Mouse (Mus musculus) C2C12 (cell line): ENCODE measurements around the gene Dnah17.

Experiments
- CEBPB ChIP-seq: IDR thresholded peaks from one replicate; pipeline ENCODE4 v1.6.1; 2011; ENCODE audit warnings: low read depth, mild to moderate bottlenecking, control low read depth, moderate library complexity
- CTCF ChIP-seq: IDR thresholded peaks from one replicate; pipeline ENCODE4 v1.5.1; 2011; ENCODE audit not compliant: control insufficient read depth, insufficient read depth, insufficient read length
- FOSL1 ChIP-seq: IDR thresholded peaks from one replicate; pipeline ENCODE4 v1.8.0; 2011; ENCODE audit warnings: mild to moderate bottlenecking, low read length; ENCODE audit not compliant: poor library complexity, insufficient read depth, severe bottlenecking
- MYOD1 ChIP-seq: IDR thresholded peaks from one replicate; pipeline ENCODE4 v1.6.1; 2011; ENCODE audit warnings: low read depth; ENCODE audit not compliant: control insufficient read depth, insufficient read length
- USF1 ChIP-seq: IDR thresholded peaks from one replicate; pipeline ENCODE4 v1.6.1; 2011; ENCODE audit warnings: low read depth, mild to moderate bottlenecking, control low read depth, moderate library complexity

DNA sequence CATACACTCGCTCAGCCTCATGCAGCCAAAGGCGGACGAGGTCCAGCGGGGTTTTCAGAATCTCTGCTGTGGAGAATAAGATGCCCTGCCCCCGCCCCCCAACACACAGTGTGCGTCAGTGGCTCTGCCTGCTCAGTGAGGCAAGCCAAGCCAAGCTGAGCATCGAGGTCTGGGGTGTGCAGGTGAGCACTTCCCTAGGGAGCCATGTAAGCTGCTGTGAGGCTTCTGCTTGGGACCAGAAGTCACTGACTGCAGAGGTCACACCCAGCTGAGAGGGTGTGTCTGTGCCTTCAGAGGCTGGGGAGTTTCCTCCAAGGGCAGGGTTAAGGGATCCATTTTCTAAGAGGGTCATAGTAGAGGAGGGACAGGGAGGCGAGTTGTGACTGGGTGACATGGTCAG, 62.8 kb downstream of the Dnah17 start:
- TF ChIP-seq USF1 (no peak), CEBPB (no peak), CTCF (no peak), MYOD1 (no peak), FOSL1 (no peak)
